In genomic region chr2:166021073-166021610, GRCm38 (mm10) we compare ENCODE assay signal across 9 mouse cellular contexts. TPM values are rescaled to one million over a fixed set of nuclear protein-coding genes. Genes with fewer than 3 reads are reported as not detected.
DNase-seq lines count a peak whose midpoint lies in the region; ATAC-seq and TF ChIP-seq lines count a peak whose summit lies in the region.
"Had no signal": no experiment of that assay in that cellular context is flagged by ENCODE, and none has a peak within 500 bp of the region (broad histone marks: within the 10 kb centered on the region; RNA-seq: fewer than 3 reads in every experiment).

No protein-coding gene starts in this region.

- DNase-seq in embryo, embryonic 10 days (ENCODE audit: low spot score) = peak; percentile 49
- DNase-seq in embryo, embryonic 9.5 days (ENCODE audit: extremely low spot score) = no peak
- peak; percentile 77 for DNase-seq in brain, embryonic 14.5 days (ENCODE audit: low read depth)
- DNase-seq in retina, postnatal 1 day = peak; percentile 33
- DNase-seq in left cerebral cortex, postnatal 36 days (ENCODE audit: low spot score in 2 of 2) = no peak
- DNase-seq in B cell, adult 2 months = no peak

- peak overlapping the region; percentile 85 for H3K27ac ChIP-seq in heart, embryonic 13.5 days (replicated peaks)
- H3K27ac ChIP-seq in liver, embryonic 16.5 days (ENCODE audit: low read length) = 0 out of 2 replicates have a peak overlapping the region, but pooled peaks have one; percentile 2

- no peak overlapping the region for H3K4me3 ChIP-seq in heart, embryonic 13.5 days
- no peak overlapping the region for H3K4me3 ChIP-seq in liver, embryonic 16.5 days (ENCODE audit: low read depth, low read length)
- H3K4me3 ChIP-seq: erythroblast, embryonic 14.5 days had no signal

- H3K4me1 ChIP-seq in heart, embryonic 13.5 days = peaks cover 52% of the 10 kb centered on the region
- H3K4me1 ChIP-seq in liver, embryonic 16.5 days (ENCODE audit: control insufficient read depth, low read depth, low read length) = peaks cover 4% of the 10 kb centered on the region

- ATAC-seq in heart, embryonic 13.5 days (ENCODE audit: extremely low read depth, insufficient number of reproducible peaks, low FRiP score, low TSS enrichment) = no peak
- peak; percentile 48; the same call in 1 of the 2 replicates for ATAC-seq in liver, embryonic 16.5 days (ENCODE audit: low read depth)

- no peak for TF ChIP-seq CTCF in brain, embryonic 14.5 days (IDR thresholded peaks at IDR 0.05; ENCODE audit: borderline replicate concordance, extremely low read depth, insufficient read depth, insufficient read length)

- TF ChIP-seq POLR2A in brain, embryonic 14.5 days (IDR thresholded peaks at IDR 0.05; ENCODE audit: borderline replicate concordance, extremely low read depth, insufficient read depth, insufficient read length, poor library complexity, severe bottlenecking) = no peak

- peak overlapping the region; percentile 14; the same call in 1 of the 2 replicates for H3K9ac ChIP-seq in heart, embryonic 13.5 days
- no peak overlapping the region for H3K9ac ChIP-seq in liver, embryonic 16.5 days (ENCODE audit: low read depth, low read length)

- no peaks in the 10 kb centered on the region for H3K9me3 ChIP-seq in heart, embryonic 13.5 days
- no peaks in the 10 kb centered on the region for H3K9me3 ChIP-seq in liver, embryonic 16.5 days (replicated peaks; ENCODE audit: control insufficient read depth, low read length)

- no peaks in the 10 kb centered on the region for H3K27me3 ChIP-seq in heart, embryonic 13.5 days (replicated peaks)
- H3K27me3 ChIP-seq in liver, embryonic 16.5 days (ENCODE audit: control insufficient read depth, insufficient read depth, low read depth, low read length) = no peaks in the 10 kb centered on the region

- no peaks in the 10 kb centered on the region for H3K36me3 ChIP-seq in heart, embryonic 13.5 days
- no peaks in the 10 kb centered on the region for H3K36me3 ChIP-seq in liver, embryonic 16.5 days (ENCODE audit: control insufficient read depth, insufficient read depth)

- WGBS in heart, embryonic 13.5 days = 21% methylated on average over 4 of the region's 4 CpGs
- 20% methylated on average over 4 of the region's 4 CpGs for WGBS in liver, embryonic 16.5 days (ENCODE audit: insufficient replicate concordance)

- intact Hi-C loops in left cerebral cortex, postnatal 36 days (cut with DNase I) = no loop called here

- peak overlapping the region; percentile 37 for H3K4me2 ChIP-seq in heart, embryonic 13.5 days
- no peak overlapping the region for H3K4me2 ChIP-seq in liver, embryonic 16.5 days (ENCODE audit: low read depth, low read length)

RNA-seq across cellular contexts. Expression of gene Ncoa3, which starts 28.7 kb away (rescaled TPM):
- 20.4 and 28.5 TPM in 2 replicates for polyA plus RNA-seq in brain, embryonic 14.5 days (2012; rRNA removed)
- polyA plus RNA-seq in heart, embryonic 13.5 days (2015; fragmentation: Nextera tagmentation; extraction: Ambion mirVana) = 10.5 and 11.2 TPM in 2 replicates
- polyA plus RNA-seq in liver, embryonic 16.5 days (2015; fragmentation: Nextera tagmentation; extraction: Ambion mirVana) = 3.7 and 4.2 TPM in 2 replicates
- total RNA-seq in left cerebral cortex, postnatal 36 days (2021) = 10 to 100 TPM; 27.9 to 36.6 TPM

Comparison
In these comparisons a context has a peak if more than half of its experiments do, and no peak if none do; other contexts are left out.
1. DNase-seq: peak in embryo, embryonic 10 days (single experiment), brain, embryonic 14.5 days (single experiment) and retina, postnatal 1 day (single experiment); none in embryo, embryonic 9.5 days (single experiment), left cerebral cortex, postnatal 36 days (0 of 2) and B cell, adult 2 months (0 of 2).